Mouse (Mus musculus) CD4-positive helper T cell, adult 2 months (primary cell): ENCODE measurements around the gene Tnnc2.

Source experiments
- DNase-seq: peaks from one replicate; pipeline ENCODE4 v3.0.0-alpha.2; 2012; ENCODE audit warnings: low read depth, missing footprints, low spot score

The Tnnc2 gene

GRCm38 (mm10) chr2:164779481-164780086, at the start of gene Tnnc2:
Tnnc2 (minus strand) TSS chr2:164779967.
- DNase-seq = no peak

- DNase-seq = no peak
Measured at GRCm38 (mm10) chr2:164829090-164829489, 49.3 kb upstream of the Tnnc2 start.

GRCm38 (mm10) chr2:164828437-164828836, 48.7 kb upstream of the Tnnc2 start, which contains the start of gene Spata25:
Spata25 (minus strand) TSS chr2:164828537.
- no peak for DNase-seq

GRCm38 (mm10) chr2:164827146-164827850, 47.5 kb upstream of the Tnnc2 start:
- DNase-seq = no peak

GRCm38 (mm10) chr2:164825521-164825920, 45.8 kb upstream of the Tnnc2 start:
- DNase-seq = no peak

- peak; percentile 36 for DNase-seq
Measured at GRCm38 (mm10) chr2:164823969-164824368, 44.2 kb upstream of the Tnnc2 start.

- peak; percentile 45 for DNase-seq
Measured at GRCm38 (mm10) chr2:164823181-164823585, 43.4 kb upstream of the Tnnc2 start.

- DNase-seq = peak; percentile 97
Measured at GRCm38 (mm10) chr2:164822636-164823165, 42.9 kb upstream of the Tnnc2 start, which contains the start of gene Zswim1. Zswim1 (plus strand) TSS chr2:164822686.

- no peak for DNase-seq
Measured at GRCm38 (mm10) chr2:164821060-164821459, 41.3 kb upstream of the Tnnc2 start.

- DNase-seq = no peak
Measured at GRCm38 (mm10) chr2:164817703-164818102, 37.9 kb upstream of the Tnnc2 start.

GRCm38 (mm10) chr2:164817206-164817605, 37.4 kb upstream of the Tnnc2 start:
- DNase-seq = no peak

GRCm38 (mm10) chr2:164815821-164816220, 36.1 kb upstream of the Tnnc2 start:
- DNase-seq = no peak

- DNase-seq = no peak
Measured at GRCm38 (mm10) chr2:164815348-164815747, 35.6 kb upstream of the Tnnc2 start.

- DNase-seq = no peak
Measured at GRCm38 (mm10) chr2:164813557-164813956, 33.8 kb upstream of the Tnnc2 start.

GRCm38 (mm10) chr2:164806614-164807013, 26.8 kb upstream of the Tnnc2 start:
- no peak for DNase-seq

GRCm38 (mm10) chr2:164805332-164805718, 25.6 kb upstream of the Tnnc2 start:
- DNase-seq = no peak

- peak; percentile 99 for DNase-seq
Measured at GRCm38 (mm10) chr2:164804533-164805331, 25.0 kb upstream of the Tnnc2 start, which contains the start of the genes Acot8 and Zswim3. Acot8 (minus strand) TSS chr2:164804882. Zswim3 (plus strand) TSS chr2:164805098.

- no peak for DNase-seq
Measured at GRCm38 (mm10) chr2:164803921-164804313, 24.1 kb upstream of the Tnnc2 start.

GRCm38 (mm10) chr2:164803201-164803920, 23.6 kb upstream of the Tnnc2 start:
- DNase-seq = no peak

GRCm38 (mm10) chr2:164800252-164801004, 20.7 kb upstream of the Tnnc2 start:
- DNase-seq = no peak
